Mouse (Mus musculus): ENCODE results near the gene Wdr76.

- no peak for TF ChIP-seq CTCF (IDR thresholded peaks at IDR 0.05; ENCODE audit: control insufficient read depth, insufficient read depth, insufficient read length)
- no peak for TF ChIP-seq MAX (IDR thresholded peaks at IDR 0.05)
- TF ChIP-seq USF1 (IDR thresholded peaks at IDR 0.05; ENCODE audit: low read depth), result no peak
- TF ChIP-seq FOSL1 (IDR thresholded peaks at IDR 0.05; ENCODE audit: insufficient read depth, low read length, poor library complexity, severe bottlenecking), result no peak
- no peak for TF ChIP-seq MYOG (IDR thresholded peaks at IDR 0.05; ENCODE audit: control insufficient read depth, extremely low read depth, insufficient read length)
These were observed 76.4 kb downstream of the Wdr76 start for GRCm38 (mm10) chr2:121582809-121583376.
